Mouse (Mus musculus) erythroid progenitor cell, adult 5-6 weeks (primary cell): ENCODE measurements around the gene Olfr734. TPM values are rescaled to one million over a fixed set of nuclear protein-coding genes. Genes with fewer than 3 reads are reported as not detected.

ENCODE experiments used
- ATAC-seq: replicated peaks from 2 replicates; pipeline ENCODE4 v1.8.0; 2016; ENCODE audit warnings: moderate number of reproducible peaks, mild to moderate bottlenecking, moderate TSS enrichment, inconsistent platforms; ENCODE audit not compliant: poor library complexity, low FRiP score, severe bottlenecking
- total RNA-seq, 2 experiments: library from RNA; stranded (forward) in 1 of 2; stranded (reverse) in 1 of 2; fragments of 150-400 nt in 1 of 2; fragments of 186-747, 209-891 nt in 1 of 2; gene quantifications; 2 replicates each; pipeline versions ENCODE4 v1.2.3 to v1.2.4; 2015 to 2017; ENCODE audit warnings: low replicate concordance in 2 of 2

The Olfr734 gene
- total RNA-seq (2015; ENCODE audit: low replicate concordance) (not detected in 2 replicates), total RNA-seq (2017; ENCODE audit: low replicate concordance) (not detected in 2 replicates)

DNA sequence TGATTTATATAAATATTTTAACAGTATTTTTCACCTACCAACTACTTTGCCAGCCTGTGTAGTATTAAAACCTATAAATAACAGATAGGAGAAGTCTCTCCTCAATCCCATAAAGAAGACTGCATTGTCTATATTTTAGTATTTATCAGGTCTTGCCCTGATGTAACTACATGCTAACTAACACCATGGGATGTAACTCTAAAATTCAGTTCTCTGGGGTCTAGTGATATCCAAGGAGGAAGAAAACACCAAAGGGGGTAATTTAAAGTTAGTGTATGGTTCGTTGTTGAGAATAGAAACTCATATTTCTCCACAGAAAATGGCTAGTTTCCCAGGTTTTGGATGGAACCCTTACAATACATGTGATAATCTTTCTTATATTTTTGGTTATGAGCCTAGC, at the start of gene Olfr734:
Gene Olfr734 (minus strand): TSS at position 101 of the 400 bp plus-strand sequence.
- ATAC-seq, result no peak

DNA sequence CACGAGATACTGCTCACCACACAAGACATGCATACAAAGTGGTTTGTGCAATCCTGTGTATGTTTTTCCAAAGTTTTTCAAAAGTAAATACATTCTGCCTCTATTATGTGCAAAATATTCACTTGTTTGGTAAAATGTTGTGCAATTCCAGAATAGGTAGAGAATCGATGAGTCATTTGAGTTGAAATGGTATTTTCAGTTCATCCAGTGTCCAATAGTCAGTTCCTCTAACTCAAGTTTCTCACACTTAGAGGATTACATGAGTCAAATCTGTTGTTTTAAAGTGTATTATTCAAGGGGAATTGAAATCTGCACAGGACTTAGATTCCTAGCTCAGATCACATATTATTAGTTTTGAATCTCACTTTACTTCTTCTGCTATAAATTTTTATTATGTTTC, 37.0 kb upstream of the Olfr734 start:
- no peak for ATAC-seq

DNA sequence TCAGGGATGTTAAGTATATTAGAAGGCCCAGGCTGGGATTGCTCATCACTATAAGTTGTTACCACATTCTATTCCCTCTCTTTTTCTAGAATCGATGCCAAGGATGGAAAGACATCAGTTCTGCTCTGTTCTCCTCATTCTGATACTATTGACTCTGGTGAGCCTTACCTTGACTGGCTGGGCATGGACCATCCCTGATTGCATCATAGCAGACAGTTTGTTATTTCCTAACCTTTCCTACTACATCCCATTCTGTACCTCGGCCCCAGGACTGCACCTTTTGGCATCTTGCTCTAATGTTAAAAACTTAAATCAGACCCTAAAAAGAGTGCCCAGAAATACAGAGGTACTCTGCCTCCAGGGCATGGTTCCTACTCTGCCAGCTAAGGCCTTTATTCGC, 33.9 kb upstream of the Olfr734 start:
- ATAC-seq, result no peak

DNA sequence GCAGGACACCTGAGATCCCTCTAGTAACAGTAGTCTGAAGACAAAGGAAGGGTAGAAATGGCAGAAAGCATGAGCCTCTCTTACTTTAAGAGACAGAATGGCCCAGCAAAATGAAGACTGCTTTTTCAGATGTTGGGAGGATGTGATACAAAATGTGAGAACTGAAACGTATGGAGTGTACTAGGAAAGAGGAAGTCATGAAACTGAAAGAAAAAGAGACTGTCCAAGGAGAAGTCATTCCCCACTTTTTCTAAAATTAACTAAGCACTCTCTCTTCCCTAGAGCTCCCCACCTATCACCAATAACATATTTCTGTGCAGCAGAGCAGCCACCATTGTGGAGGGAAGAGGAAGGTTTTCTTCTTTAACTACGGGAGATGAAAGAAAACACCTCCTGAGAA, 31.0 kb upstream of the Olfr734 start, which contains the start of gene Tlr11:
Gene Tlr11 (plus strand): TSS at position 322 of the 400 bp plus-strand sequence.
- ATAC-seq, result no peak

DNA sequence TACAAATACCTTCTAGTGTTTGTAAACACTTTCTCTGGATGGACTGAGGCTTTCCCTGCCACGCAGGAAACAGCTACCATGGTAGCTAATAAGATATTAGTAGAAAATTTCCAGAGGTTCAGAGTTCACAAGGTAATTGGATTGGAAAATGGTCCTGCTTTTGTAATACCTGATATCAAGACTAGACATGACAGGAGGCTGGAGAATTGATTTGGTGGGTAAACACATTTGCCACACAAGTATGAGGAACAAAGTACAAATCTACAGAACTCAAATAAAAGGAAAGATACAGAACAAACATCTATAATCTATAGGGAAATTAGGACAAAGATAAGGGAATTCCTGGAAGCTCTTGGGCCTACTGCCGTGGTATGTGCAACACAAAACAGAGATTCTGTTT, 30.2 kb upstream of the Olfr734 start:
- no peak for ATAC-seq

DNA sequence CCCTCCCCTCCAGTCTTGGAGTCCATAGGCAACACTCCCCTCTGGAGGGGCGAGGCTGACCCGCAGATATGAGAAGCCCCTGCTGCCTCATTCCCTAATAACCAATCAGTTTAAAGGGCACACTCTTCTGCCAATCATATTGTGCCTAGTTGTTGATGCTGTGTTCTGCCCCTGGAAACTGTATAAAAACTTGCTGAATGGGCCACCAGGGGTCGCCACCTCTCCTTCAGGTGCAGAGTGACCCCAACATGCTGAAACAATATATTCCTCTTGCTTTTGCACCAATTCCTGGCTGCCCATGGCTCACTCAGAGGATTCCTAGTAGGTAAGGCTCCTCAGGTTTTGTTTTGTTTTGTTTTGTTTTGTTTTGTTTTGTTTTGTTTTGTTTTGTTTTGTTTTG, 25.9 kb upstream of the Olfr734 start:
- no peak for ATAC-seq

DNA sequence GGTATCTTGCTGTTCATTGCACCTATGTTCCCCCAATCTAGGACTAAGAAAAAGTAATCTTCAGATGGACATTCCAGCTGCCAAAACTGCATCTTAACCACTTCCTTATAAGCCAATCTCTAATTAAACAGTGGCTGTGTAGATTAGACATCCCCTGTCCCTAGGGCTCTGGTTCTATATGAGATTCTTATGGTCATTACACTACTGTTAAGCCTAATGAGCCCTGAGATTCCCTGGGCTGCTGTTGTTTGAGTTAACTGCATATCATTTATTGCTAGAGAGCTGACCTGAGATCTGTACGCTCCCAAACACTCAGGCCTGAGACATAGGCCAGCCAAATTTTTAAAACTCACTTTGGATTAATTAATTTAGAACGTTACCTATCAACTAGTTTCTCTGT, 22.2 kb upstream of the Olfr734 start, which contains the start of gene Olfr735:
Gene Olfr735 (minus strand): TSS at position 77 of the 400 bp plus-strand sequence.
- no peak for ATAC-seq

DNA sequence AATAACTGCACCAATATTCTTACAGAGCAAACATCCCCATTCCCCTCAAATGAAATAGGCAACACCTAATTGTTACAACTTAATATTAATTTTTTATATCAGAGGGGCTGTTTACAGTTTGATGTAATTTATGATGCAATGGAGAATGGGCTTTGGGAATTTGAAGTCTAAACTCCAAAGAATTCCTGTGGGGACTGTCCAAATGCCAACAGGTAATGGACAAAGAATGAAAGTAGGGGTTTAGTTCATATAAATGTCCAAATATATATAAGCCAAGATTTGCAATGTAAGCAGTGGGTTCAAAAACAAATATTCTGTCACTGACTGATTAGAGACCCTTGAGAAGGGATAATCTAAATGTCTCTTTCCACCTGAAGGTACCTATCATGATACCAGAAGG, 25.1 kb downstream of the Olfr734 start, which contains the start of gene Olfr733:
Gene Olfr733 (minus strand): TSS at position 101 of the 400 bp plus-strand sequence.
- ATAC-seq, result no peak

DNA sequence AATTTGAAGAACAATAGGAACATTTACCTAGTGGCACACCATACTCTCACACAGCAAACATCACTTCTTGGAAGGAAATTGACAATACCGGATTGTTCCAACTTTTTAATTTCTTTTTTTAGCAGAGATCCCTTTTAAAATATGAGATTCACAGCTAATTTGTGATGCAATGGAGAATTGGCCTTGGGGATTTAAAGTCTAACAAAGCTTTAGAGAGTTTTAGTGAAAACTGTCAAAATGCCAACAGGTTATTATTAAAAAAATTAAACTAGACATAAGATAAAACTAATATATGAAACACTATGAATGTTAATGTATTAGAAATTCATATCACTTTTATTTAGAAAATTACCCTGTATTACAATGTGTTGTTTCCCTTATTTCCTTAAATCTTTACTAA, 42.5 kb downstream of the Olfr734 start, which contains the start of gene Olfr732:
Gene Olfr732 (minus strand): TSS at position 101 of the 400 bp plus-strand sequence.
- no peak for ATAC-seq

Other genes with a start within 250 kb of the Olfr734 start
- gene Olfr726, start 235.8 kb downstream of the Olfr734 start, total RNA-seq (2015; ENCODE audit: low replicate concordance), result not detected in 2 replicates
- gene Olfr726, start 235.8 kb downstream of the Olfr734 start, total RNA-seq (2017; ENCODE audit: low replicate concordance), result not detected in 2 replicates
- gene Olfr727, start 203.6 kb downstream of the Olfr734 start, total RNA-seq (2015; ENCODE audit: low replicate concordance), result not detected in 2 replicates
- gene Olfr727, start 203.6 kb downstream of the Olfr734 start, total RNA-seq (2017; ENCODE audit: low replicate concordance), result not detected in 2 replicates
- gene Olfr728, start 184.1 kb downstream of the Olfr734 start, total RNA-seq (2015; ENCODE audit: low replicate concordance), result not detected in 2 replicates
- gene Olfr728, start 184.1 kb downstream of the Olfr734 start, total RNA-seq (2017; ENCODE audit: low replicate concordance), result not detected in 2 replicates
- gene Olfr729, start 173.9 kb downstream of the Olfr734 start, total RNA-seq (2015; ENCODE audit: low replicate concordance), result not detected in 2 replicates
- not detected in 2 replicates for gene Olfr729, start 173.9 kb downstream of the Olfr734 start, total RNA-seq (2017; ENCODE audit: low replicate concordance)
- not detected in 2 replicates for gene Olfr730, start 138.6 kb downstream of the Olfr734 start, total RNA-seq (2015; ENCODE audit: low replicate concordance)
- not detected in 2 replicates for gene Olfr730, start 138.6 kb downstream of the Olfr734 start, total RNA-seq (2017; ENCODE audit: low replicate concordance)
- gene Olfr731, start 84.9 kb downstream of the Olfr734 start, total RNA-seq (2015; ENCODE audit: low replicate concordance), result not detected in 2 replicates
- gene Olfr731, start 84.9 kb downstream of the Olfr734 start, total RNA-seq (2017; ENCODE audit: low replicate concordance), result not detected in 2 replicates
- gene Olfr732, start 42.6 kb downstream of the Olfr734 start, total RNA-seq (2015; ENCODE audit: low replicate concordance), result not detected in 2 replicates
- gene Olfr732, start 42.6 kb downstream of the Olfr734 start, total RNA-seq (2017; ENCODE audit: low replicate concordance), result not detected in 2 replicates
- not detected in 2 replicates for gene Olfr733, start 25.2 kb downstream of the Olfr734 start, total RNA-seq (2015; ENCODE audit: low replicate concordance)
- 0.26 TPM in 1 of 2 replicates, not detected in the other for gene Olfr733, start 25.2 kb downstream of the Olfr734 start, total RNA-seq (2017; ENCODE audit: low replicate concordance)
- not detected in 2 replicates for gene Olfr735, start 22.1 kb upstream of the Olfr734 start, total RNA-seq (2015; ENCODE audit: low replicate concordance)
- not detected in 2 replicates for gene Olfr735, start 22.1 kb upstream of the Olfr734 start, total RNA-seq (2017; ENCODE audit: low replicate concordance)
- not detected in 2 replicates for gene Tlr11, start 31.2 kb upstream of the Olfr734 start, total RNA-seq (2015; ENCODE audit: low replicate concordance)
- gene Tlr11, start 31.2 kb upstream of the Olfr734 start, total RNA-seq (2017; ENCODE audit: low replicate concordance), result not detected in 2 replicates
- not detected in 2 replicates for gene Olfr736, start 54.4 kb upstream of the Olfr734 start, total RNA-seq (2015; ENCODE audit: low replicate concordance)
- gene Olfr736, start 54.4 kb upstream of the Olfr734 start, total RNA-seq (2017; ENCODE audit: low replicate concordance), result not detected in 2 replicates
- gene Olfr738, start 80.8 kb upstream of the Olfr734 start, total RNA-seq (2015; ENCODE audit: low replicate concordance), result not detected in 2 replicates
- not detected in 2 replicates for gene Olfr738, start 80.8 kb upstream of the Olfr734 start, total RNA-seq (2017; ENCODE audit: low replicate concordance)
- gene Olfr739, start 91.9 kb upstream of the Olfr734 start, total RNA-seq (2015; ENCODE audit: low replicate concordance), result not detected in 2 replicates
- gene Olfr739, start 91.9 kb upstream of the Olfr734 start, total RNA-seq (2017; ENCODE audit: low replicate concordance), result not detected in 2 replicates
- gene Olfr740, start 118.8 kb upstream of the Olfr734 start, total RNA-seq (2015; ENCODE audit: low replicate concordance), result not detected in 2 replicates
- not detected in 2 replicates for gene Olfr740, start 118.8 kb upstream of the Olfr734 start, total RNA-seq (2017; ENCODE audit: low replicate concordance)
- not detected in 2 replicates for gene Olfr741, start 146.0 kb upstream of the Olfr734 start, total RNA-seq (2015; ENCODE audit: low replicate concordance)
- gene Olfr741, start 146.0 kb upstream of the Olfr734 start, total RNA-seq (2017; ENCODE audit: low replicate concordance), result not detected in 2 replicates
- gene Olfr742, start 176.8 kb upstream of the Olfr734 start, total RNA-seq (2015; ENCODE audit: low replicate concordance), result not detected in 2 replicates
- gene Olfr742, start 176.8 kb upstream of the Olfr734 start, total RNA-seq (2017; ENCODE audit: low replicate concordance), result not detected in 2 replicates
- not detected in 2 replicates for gene Olfr743, start 195.1 kb upstream of the Olfr734 start, total RNA-seq (2015; ENCODE audit: low replicate concordance)
- not detected in 2 replicates for gene Olfr743, start 195.1 kb upstream of the Olfr734 start, total RNA-seq (2017; ENCODE audit: low replicate concordance)